Mouse (Mus musculus): ENCODE measurements at regions not wholly inside any gene's neighbourhood (a gene's known extent, or its start where the extent isn't known, plus 50 kb on each side); places are given as distances from the start of the nearest gene placed in this dataset.
"Not testable (repeated sequence)": the region's sequence is repeated elsewhere in the genome, so short reads cannot be mapped to it uniquely, and the experiment has no call there.

- no peak overlapping the region for H3K4me3 ChIP-seq (replicated peaks; ENCODE audit: insufficient read depth, low read depth, low read length)
- H3K27ac ChIP-seq (ENCODE audit: insufficient read depth, low read length): no peak overlapping the region
- WGBS: 31% methylated on average over 3 of the region's 3 CpGs
- no peaks in the 10 kb centered on the region for H3K27me3 ChIP-seq (ENCODE audit: control insufficient read depth, insufficient read depth, low read length)
- DNase-seq: no peak
- TF ChIP-seq POLR2A (IDR thresholded peaks at IDR 0.05; ENCODE audit: borderline replicate concordance, insufficient read depth, low read length): no peak
- no peak for TF ChIP-seq CTCF (IDR thresholded peaks at IDR 0.05; ENCODE audit: borderline replicate concordance, insufficient read depth, low read depth, low read length)
- no peaks in the 10 kb centered on the region for H3K4me1 ChIP-seq (ENCODE audit: control insufficient read depth, insufficient read depth, low read length)
These were observed 50.9 kb upstream of the Hivep1 start for GRCm38 (mm10) chr13:42000966-42001365.

GRCm38 (mm10) chr13:41997883-41998282, 53.9 kb upstream of the Hivep1 start:
- Histone ChIP-seq H3K4me3 (replicated peaks; ENCODE audit: insufficient read depth, low read depth, low read length) (no peak overlapping the region), H3K4me1 (ENCODE audit: control insufficient read depth, insufficient read depth, low read length) (no peaks in the 10 kb centered on the region), H3K27ac (ENCODE audit: insufficient read depth, low read length) (no peak overlapping the region), H3K27me3 (ENCODE audit: control insufficient read depth, insufficient read depth, low read length) (no peaks in the 10 kb centered on the region)
- DNase-seq: no peak
- TF ChIP-seq CTCF (IDR thresholded peaks at IDR 0.05; ENCODE audit: borderline replicate concordance, insufficient read depth, low read depth, low read length) (no peak), POLR2A (IDR thresholded peaks at IDR 0.05; ENCODE audit: borderline replicate concordance, insufficient read depth, low read length) (no peak)
- 77% methylated on average over 9 of the region's 9 CpGs for WGBS

GRCm38 (mm10) chr13:41994126-41994525, 57.7 kb upstream of the Hivep1 start:
- no peak for DNase-seq
- Histone ChIP-seq H3K4me1 (ENCODE audit: control insufficient read depth, insufficient read depth, low read length) (no peaks in the 10 kb centered on the region), H3K4me3 (replicated peaks; ENCODE audit: insufficient read depth, low read depth, low read length) (no peak overlapping the region), H3K27me3 (ENCODE audit: control insufficient read depth, insufficient read depth, low read length) (no peaks in the 10 kb centered on the region), H3K27ac (ENCODE audit: insufficient read depth, low read length) (no peak overlapping the region)
- TF ChIP-seq CTCF (IDR thresholded peaks at IDR 0.05; ENCODE audit: borderline replicate concordance, insufficient read depth, low read depth, low read length): no peak
- 62% methylated on average over 3 of the region's 3 CpGs for WGBS

- WGBS: 71% methylated on average over 3 of the region's 3 CpGs
These were observed 75.9 kb upstream of the Hivep1 start for GRCm38 (mm10) chr13:41975918-41976317.

GRCm38 (mm10) chr13:41962915-41963314, 88.9 kb upstream of the Hivep1 start:
- Histone ChIP-seq H3K27ac (ENCODE audit: insufficient read depth, low read length) (no peak overlapping the region), H3K4me3 (replicated peaks; ENCODE audit: insufficient read depth, low read depth, low read length) (no peak overlapping the region), H3K27me3 (ENCODE audit: control insufficient read depth, insufficient read depth, low read length) (no peaks in the 10 kb centered on the region), H3K4me1 (ENCODE audit: control insufficient read depth, insufficient read depth, low read length) (no peaks in the 10 kb centered on the region)
- 48% methylated on average over 3 of the region's 3 CpGs for WGBS
- DNase-seq: no peak
- TF ChIP-seq CTCF (IDR thresholded peaks at IDR 0.05; ENCODE audit: borderline replicate concordance, insufficient read depth, low read depth, low read length) (no peak), POLR2A (IDR thresholded peaks at IDR 0.05; ENCODE audit: borderline replicate concordance, insufficient read depth, low read length) (no peak)

More at GRCm38 (mm10) chr13:41975918-41976317, 75.9 kb upstream of the Hivep1 start:
- H3K4me3 ChIP-seq (replicated peaks; ENCODE audit: insufficient read depth, low read depth, low read length): no peak overlapping the region
- DNase-seq: no peak
- H3K27ac ChIP-seq (ENCODE audit: insufficient read depth, low read length): no peak overlapping the region
- no peak for TF ChIP-seq POLR2A (IDR thresholded peaks at IDR 0.05; ENCODE audit: borderline replicate concordance, insufficient read depth, low read length)
- H3K4me1 ChIP-seq (ENCODE audit: control insufficient read depth, insufficient read depth, low read length): no peaks in the 10 kb centered on the region
- no peaks in the 10 kb centered on the region for H3K27me3 ChIP-seq (ENCODE audit: control insufficient read depth, insufficient read depth, low read length)

GRCm38 (mm10) chr13:41960960-41961359, 90.9 kb upstream of the Hivep1 start:
- not testable (repeated sequence) for H3K4me1 ChIP-seq (ENCODE audit: control insufficient read depth, insufficient read depth, low read length); H3K27ac ChIP-seq (ENCODE audit: insufficient read depth, low read length); DNase-seq; H3K27me3 ChIP-seq (ENCODE audit: control insufficient read depth, insufficient read depth, low read length); H3K4me3 ChIP-seq (replicated peaks; ENCODE audit: insufficient read depth, low read depth, low read length)
- WGBS: 91% methylated on average over 3 of the region's 3 CpGs

- no peak for DNase-seq
- H3K27ac ChIP-seq (ENCODE audit: insufficient read depth, low read length): no peak overlapping the region
- no peak for TF ChIP-seq CTCF (IDR thresholded peaks at IDR 0.05; ENCODE audit: borderline replicate concordance, insufficient read depth, low read depth, low read length)
- TF ChIP-seq POLR2A (IDR thresholded peaks at IDR 0.05; ENCODE audit: borderline replicate concordance, insufficient read depth, low read length): no peak
- 52% methylated on average over 4 of the region's 4 CpGs for WGBS
- H3K4me3 ChIP-seq (replicated peaks; ENCODE audit: insufficient read depth, low read depth, low read length): no peak overlapping the region
- no peaks in the 10 kb centered on the region for H3K27me3 ChIP-seq (ENCODE audit: control insufficient read depth, insufficient read depth, low read length)
- no peaks in the 10 kb centered on the region for H3K4me1 ChIP-seq (ENCODE audit: control insufficient read depth, insufficient read depth, low read length)
These were observed 93.9 kb upstream of the Hivep1 start for GRCm38 (mm10) chr13:41957932-41958331.

GRCm38 (mm10) chr13:41955884-41956283, 95.9 kb upstream of the Hivep1 start:
- TF ChIP-seq CTCF (IDR thresholded peaks at IDR 0.05; ENCODE audit: borderline replicate concordance, insufficient read depth, low read depth, low read length) (no peak), POLR2A (IDR thresholded peaks at IDR 0.05; ENCODE audit: borderline replicate concordance, insufficient read depth, low read length) (no peak)
- DNase-seq: no peak
- Histone ChIP-seq H3K27me3 (ENCODE audit: control insufficient read depth, insufficient read depth, low read length) (no peaks in the 10 kb centered on the region), H3K4me1 (ENCODE audit: control insufficient read depth, insufficient read depth, low read length) (no peaks in the 10 kb centered on the region), H3K4me3 (replicated peaks; ENCODE audit: insufficient read depth, low read depth, low read length) (no peak overlapping the region), H3K27ac (ENCODE audit: insufficient read depth, low read length) (no peak overlapping the region)
- 87% methylated on average over 4 of the region's 4 CpGs for WGBS

GRCm38 (mm10) chr13:41955198-41955597, 96.6 kb upstream of the Hivep1 start:
- Histone ChIP-seq H3K4me1 (ENCODE audit: control insufficient read depth, insufficient read depth, low read length) (no peaks in the 10 kb centered on the region), H3K4me3 (replicated peaks; ENCODE audit: insufficient read depth, low read depth, low read length) (no peak overlapping the region), H3K27ac (ENCODE audit: insufficient read depth, low read length) (no peak overlapping the region), H3K27me3 (ENCODE audit: control insufficient read depth, insufficient read depth, low read length) (no peaks in the 10 kb centered on the region)
- no peak for DNase-seq
- WGBS: 83% methylated on average over 3 of the region's 3 CpGs
- TF ChIP-seq CTCF (IDR thresholded peaks at IDR 0.05; ENCODE audit: borderline replicate concordance, insufficient read depth, low read depth, low read length) (no peak), POLR2A (IDR thresholded peaks at IDR 0.05; ENCODE audit: borderline replicate concordance, insufficient read depth, low read length) (no peak)

Measured in cerebellum, adult 2 months (tissue).